Mouse (Mus musculus) thymus, postnatal 36 days (tissue): Measurements from ENCODE around the gene Nedd8.

Experiments used
- DNase-seq, 2 experiments: peaks; one replicate each; pipeline ENCODE4 v3.0.0; 2022; ENCODE audit warnings: mixed read lengths in 2 of 2

The Nedd8 gene

GRCm38 (mm10) chr14:55671833-55672740 lies at the start of gene Nedd8, which contains the start of gene Gmpr2:
Gene Nedd8, minus strand, starts transcription at chr14:55672124.
Gene Gmpr2, plus strand, starts transcription at chr14:55671941.
- peak; percentile 86 to 88 for DNase-seq

GRCm38 (mm10) chr14:55721076-55721475 lies 49.2 kb upstream of the Nedd8 start:
- DNase-seq: no peak

- no peak for DNase-seq
These were observed 48.7 kb upstream of the Nedd8 start for GRCm38 (mm10) chr14:55720666-55721065.

- no peak for DNase-seq
These were observed 47.8 kb upstream of the Nedd8 start for GRCm38 (mm10) chr14:55719737-55720136.

- DNase-seq: no peak
These were observed 45.0 kb upstream of the Nedd8 start for GRCm38 (mm10) chr14:55716884-55717283.

- no peak for DNase-seq
These were observed 44.3 kb upstream of the Nedd8 start for GRCm38 (mm10) chr14:55716271-55716670.

GRCm38 (mm10) chr14:55714893-55715292 lies 43.0 kb upstream of the Nedd8 start:
- DNase-seq: no peak

GRCm38 (mm10) chr14:55713729-55714122 lies 41.8 kb upstream of the Nedd8 start, which contains the start of gene Tgm1:
Gene Tgm1, minus strand, starts transcription at chr14:55713926.
- no peak for DNase-seq

GRCm38 (mm10) chr14:55713007-55713728 lies 41.2 kb upstream of the Nedd8 start:
- no peak for DNase-seq

- DNase-seq: no peak
These were observed 39.9 kb upstream of the Nedd8 start for GRCm38 (mm10) chr14:55711786-55712185.

GRCm38 (mm10) chr14:55709509-55709908 lies 37.6 kb upstream of the Nedd8 start:
- DNase-seq: no peak

GRCm38 (mm10) chr14:55707397-55707796 lies 35.5 kb upstream of the Nedd8 start:
- no peak for DNase-seq

GRCm38 (mm10) chr14:55706051-55706600 lies 34.2 kb upstream of the Nedd8 start:
- no peak for DNase-seq

- no peak for DNase-seq
These were observed 30.8 kb upstream of the Nedd8 start for GRCm38 (mm10) chr14:55702761-55703160.

- no peak for DNase-seq
These were observed 29.2 kb upstream of the Nedd8 start for GRCm38 (mm10) chr14:55701131-55701530.

GRCm38 (mm10) chr14:55697226-55697625 lies 25.3 kb upstream of the Nedd8 start:
- DNase-seq: no peak

- DNase-seq: no peak
These were observed 17.5 kb upstream of the Nedd8 start for GRCm38 (mm10) chr14:55689433-55689832.

- DNase-seq: no peak
These were observed 10.2 kb upstream of the Nedd8 start for GRCm38 (mm10) chr14:55682118-55682493.

- DNase-seq: peak; percentile 91 to 93
These were observed 9.5 kb upstream of the Nedd8 start, which contains the start of gene Tinf2 for GRCm38 (mm10) chr14:55681160-55682117. Gene Tinf2, minus strand, starts transcription at chr14:55681820.

GRCm38 (mm10) chr14:55677615-55678014 lies 5.7 kb upstream of the Nedd8 start:
- no peak for DNase-seq

GRCm38 (mm10) chr14:55672741-55673060 lies 777 bp upstream of the Nedd8 start:
- DNase-seq: no peak

- no peak for DNase-seq
These were observed 465 bp downstream of the Nedd8 start for GRCm38 (mm10) chr14:55671486-55671832.
